Mouse (Mus musculus) embryonic facial prominence, embryonic 12.5 days (tissue): ENCODE results near the gene Slit3. TPM values are rescaled to one million over a fixed set of nuclear protein-coding genes. Genes with fewer than 3 reads are reported as not detected.

Source experiments
- ATAC-seq: fragments of 200-750 bp; cut with Nextera tagmentation; 2 replicates; pipeline ENCODE4 v1.8.0; 2017; ENCODE audit not compliant: insufficient number of reproducible peaks, insufficient read depth, low FRiP score, low TSS enrichment
- H3K27ac ChIP-seq: fragments of 300-500 bp; sonication (generic); 2 replicates; pipeline ENCODE4 v1.5.1; 2016; ENCODE audit warnings: mild to moderate bottlenecking
- H3K27me3 ChIP-seq: fragments of 300-500 bp; sonication (generic); 2 replicates; pipeline ENCODE4 v1.6.1; 2016; ENCODE audit warnings: mild to moderate bottlenecking, moderate library complexity
- H3K36me3 ChIP-seq: fragments of 300-500 bp; sonication (generic); 2 replicates; pipeline ENCODE4 v1.6.1; 2016; ENCODE audit warnings: mild to moderate bottlenecking
- H3K4me1 ChIP-seq: fragments of 300-500 bp; sonication (generic); 2 replicates; pipeline ENCODE4 v1.6.1; 2016
- H3K4me2 ChIP-seq: fragments of 300-500 bp; sonication (generic); replicated peaks from 2 replicates; pipeline ENCODE4 v1.6.1; 2016; ENCODE audit warnings: mild to moderate bottlenecking, moderate library complexity
- H3K4me3 ChIP-seq: fragments of 300-500 bp; sonication (generic); 2 replicates; pipeline ENCODE4 v1.5.1; 2016; ENCODE audit warnings: mild to moderate bottlenecking
- H3K9ac ChIP-seq: fragments of 300-500 bp; sonication (generic); 2 replicates; pipeline ENCODE4 v1.6.1; 2016; ENCODE audit warnings: mild to moderate bottlenecking, moderate library complexity
- H3K9me3 ChIP-seq: fragments of 300-500 bp; sonication (generic); 2 replicates; pipeline ENCODE4 v1.6.1; 2016; ENCODE audit warnings: mild to moderate bottlenecking, moderate library complexity
- WGBS: fragments of 180-500 bp; shearing (Covaris S2); methylation state at CpG from one replicate; pipeline ENCODE4 v1.1.7; 2016; 5-methylcytosine and 5-hydroxymethylcytosine counted together
- polyA plus RNA-seq: library from polyadenylated mRNA; unstranded; fragments of >200 nt; fragmentation: Nextera tagmentation; extraction: Ambion mirVana; gene quantifications from 2 replicates; pipeline ENCODE4 v1.2.1, GENCODE M21; 2016

The Slit3 gene
- polyA plus RNA-seq, 1 experiment from 2014 or later: 33.5 TPM

GRCm38 (mm10) chr11:35487966-35488365 lies 366.9 kb downstream of the Slit3 start:
- H3K4me3 ChIP-seq: no peak overlapping the region
- WGBS: 87% methylated on average over 5 of the region's 5 CpGs
- H3K4me1 ChIP-seq: peaks cover 4% of the 10 kb centered on the region; the same call in 1 of the 2 replicates
- no peaks in the 10 kb centered on the region for H3K9me3 ChIP-seq
- H3K27ac ChIP-seq: no peak overlapping the region
- H3K4me2 ChIP-seq: no peak overlapping the region
- no peak for ATAC-seq
- no peaks in the 10 kb centered on the region for H3K36me3 ChIP-seq
- no peak overlapping the region for H3K9ac ChIP-seq
- H3K27me3 ChIP-seq: no peaks in the 10 kb centered on the region

GRCm38 (mm10) chr11:35491701-35492100 lies 370.7 kb downstream of the Slit3 start:
- Histone ChIP-seq H3K9me3 (no peaks in the 10 kb centered on the region), H3K27ac (no peak overlapping the region), H3K9ac (no peak overlapping the region), H3K4me3 (no peak overlapping the region), H3K36me3 (no peaks in the 10 kb centered on the region), H3K27me3 (no peaks in the 10 kb centered on the region), H3K4me2 (no peak overlapping the region), H3K4me1 (peaks cover 4% of the 10 kb centered on the region; the same call in 1 of the 2 replicates)
- no peak for ATAC-seq
- WGBS: 72% methylated on average over 5 of the region's 5 CpGs

- Histone ChIP-seq H3K9me3 (no peaks in the 10 kb centered on the region), H3K4me1 (peaks cover 10% of the 10 kb centered on the region), H3K4me3 (no peak overlapping the region), H3K36me3 (no peaks in the 10 kb centered on the region), H3K9ac (no peak overlapping the region), H3K4me2 (no peak overlapping the region), H3K27ac (no peak overlapping the region), H3K27me3 (no peaks in the 10 kb centered on the region)
- ATAC-seq: no peak
- WGBS: 73% methylated on average over 10 of the region's 10 CpGs
Observed at GRCm38 (mm10) chr11:35496874-35497273, 375.9 kb downstream of the Slit3 start.

GRCm38 (mm10) chr11:35497961-35498360 lies 376.9 kb downstream of the Slit3 start:
- no peaks in the 10 kb centered on the region for H3K27me3 ChIP-seq
- H3K36me3 ChIP-seq: no peaks in the 10 kb centered on the region
- H3K9me3 ChIP-seq: no peaks in the 10 kb centered on the region
- no peak overlapping the region for H3K27ac ChIP-seq
- ATAC-seq: no peak
- H3K4me2 ChIP-seq: no peak overlapping the region
- H3K4me1 ChIP-seq: peaks cover 19% of the 10 kb centered on the region
- 69% methylated on average over 8 of the region's 8 CpGs for WGBS
- H3K9ac ChIP-seq: no peak overlapping the region
- no peak overlapping the region for H3K4me3 ChIP-seq

GRCm38 (mm10) chr11:35502128-35502527 lies 381.1 kb downstream of the Slit3 start:
- H3K36me3 ChIP-seq: no peaks in the 10 kb centered on the region
- no peak overlapping the region for H3K27ac ChIP-seq
- peaks cover 31% of the 10 kb centered on the region for H3K4me1 ChIP-seq
- H3K9ac ChIP-seq: no peak overlapping the region
- no peaks in the 10 kb centered on the region for H3K27me3 ChIP-seq
- no peak overlapping the region for H3K4me2 ChIP-seq
- no peak for ATAC-seq
- no peak overlapping the region for H3K4me3 ChIP-seq
- H3K9me3 ChIP-seq: no peaks in the 10 kb centered on the region
- 5% methylated on average over 3 of the region's 3 CpGs for whole genome bisulfite sequencing

GRCm38 (mm10) chr11:35504051-35504450 lies 383.0 kb downstream of the Slit3 start:
- Histone ChIP-seq H3K4me2 (no peak overlapping the region), H3K4me3 (no peak overlapping the region), H3K9me3 (no peaks in the 10 kb centered on the region), H3K4me1 (peaks cover 43% of the 10 kb centered on the region), H3K9ac (no peak overlapping the region), H3K27ac (no peak overlapping the region), H3K36me3 (no peaks in the 10 kb centered on the region), H3K27me3 (no peaks in the 10 kb centered on the region)
- WGBS: 57% methylated on average over 5 of the region's 5 CpGs
- ATAC-seq: no peak

GRCm38 (mm10) chr11:35504916-35505315 lies 383.9 kb downstream of the Slit3 start:
- Histone ChIP-seq H3K9me3 (no peaks in the 10 kb centered on the region), H3K27me3 (no peaks in the 10 kb centered on the region), H3K9ac (no peak overlapping the region), H3K4me2 (no peak overlapping the region), H3K4me1 (peaks cover 45% of the 10 kb centered on the region), H3K36me3 (no peaks in the 10 kb centered on the region), H3K4me3 (no peak overlapping the region), H3K27ac (no peak overlapping the region)
- no peak for ATAC-seq
- WGBS: 58% methylated on average over 8 of the region's 8 CpGs

GRCm38 (mm10) chr11:35505316-35505715 lies 384.3 kb downstream of the Slit3 start:
- Histone ChIP-seq H3K4me1 (peaks cover 49% of the 10 kb centered on the region), H3K27ac (0 out of 2 replicates have a peak overlapping the region, but pooled peaks have one; percentile 6), H3K9me3 (no peaks in the 10 kb centered on the region), H3K36me3 (no peaks in the 10 kb centered on the region), H3K9ac (no peak overlapping the region), H3K4me2 (no peak overlapping the region), H3K4me3 (no peak overlapping the region), H3K27me3 (no peaks in the 10 kb centered on the region)
- WGBS: 46% methylated on average over 4 of the region's 4 CpGs
- ATAC-seq: no peak; the same call in 1 of the 2 replicates

GRCm38 (mm10) chr11:35505817-35506216 lies 384.8 kb downstream of the Slit3 start:
- H3K9me3 ChIP-seq: no peaks in the 10 kb centered on the region
- no peaks in the 10 kb centered on the region for H3K27me3 ChIP-seq
- H3K27ac ChIP-seq: 0 out of 2 replicates have a peak overlapping the region, but pooled peaks have one; percentile 6
- WGBS: 18% methylated on average over 9 of the region's 9 CpGs
- H3K9ac ChIP-seq: no peak overlapping the region
- ATAC-seq: peak; percentile 43; the same call in 1 of the 2 replicates
- no peaks in the 10 kb centered on the region for H3K36me3 ChIP-seq
- no peak overlapping the region for H3K4me2 ChIP-seq
- peaks cover 53% of the 10 kb centered on the region for H3K4me1 ChIP-seq
- no peak overlapping the region for H3K4me3 ChIP-seq

GRCm38 (mm10) chr11:35507781-35508390 lies 386.9 kb downstream of the Slit3 start:
- Histone ChIP-seq H3K27ac (no peak overlapping the region), H3K4me3 (no peak overlapping the region), H3K4me2 (no peak overlapping the region), H3K27me3 (no peaks in the 10 kb centered on the region), H3K9ac (no peak overlapping the region), H3K4me1 (peaks cover 53% of the 10 kb centered on the region), H3K9me3 (no peaks in the 10 kb centered on the region), H3K36me3 (no peaks in the 10 kb centered on the region)
- no peak for ATAC-seq
- 32% methylated on average over 9 of the region's 9 CpGs for WGBS

- no peak overlapping the region for H3K4me2 ChIP-seq
Observed at GRCm38 (mm10) chr11:35512686-35513085, 391.7 kb downstream of the Slit3 start.

GRCm38 (mm10) chr11:35513343-35513742 lies 392.3 kb downstream of the Slit3 start:
- Histone ChIP-seq H3K4me1 (peaks cover 35% of the 10 kb centered on the region), H3K9ac (no peak overlapping the region), H3K4me3 (no peak overlapping the region), H3K27ac (no peak overlapping the region), H3K27me3 (no peaks in the 10 kb centered on the region), H3K36me3 (no peaks in the 10 kb centered on the region), H3K4me2 (no peak overlapping the region), H3K9me3 (no peaks in the 10 kb centered on the region)
- no peak for ATAC-seq
- 16% methylated on average over 6 of the region's 6 CpGs for WGBS

More at GRCm38 (mm10) chr11:35512686-35513085, 391.7 kb downstream of the Slit3 start:
- Histone ChIP-seq H3K27me3 (no peaks in the 10 kb centered on the region), H3K9ac (no peak overlapping the region), H3K36me3 (no peaks in the 10 kb centered on the region), H3K27ac (0 out of 2 replicates have a peak overlapping the region, but pooled peaks have one; percentile 55), H3K4me1 (peaks cover 42% of the 10 kb centered on the region), H3K4me3 (no peak overlapping the region), H3K9me3 (no peaks in the 10 kb centered on the region)
- 3% methylated on average over 4 of the region's 4 CpGs for WGBS
- ATAC-seq: no peak
